Mouse (Mus musculus) G1E (cell line): ENCODE results near the gene Soat2. TPM values are rescaled to one million over a fixed set of nuclear protein-coding genes. Genes with fewer than 3 reads are reported as not detected.

ENCODE experiments used
- ATAC-seq: 2 replicates; pipeline ENCODE4 v1.8.0; 2016; ENCODE audit warnings: mild to moderate bottlenecking; ENCODE audit not compliant: insufficient number of reproducible peaks, poor library complexity, low FRiP score, severe bottlenecking; ENCODE audit errors: extremely low read depth
- DNase-seq: peaks from one replicate; pipeline ENCODE4 v3.0.0; 2012; ENCODE audit warnings: low spot score
- H3K27me3 ChIP-seq: 2 replicates; pipeline ENCODE4 v1.6.1; 2012; ENCODE audit warnings: mild to moderate bottlenecking, low read length, inconsistent platforms; ENCODE audit not compliant: insufficient read depth
- H3K36me3 ChIP-seq: replicated peaks from 2 replicates; pipeline ENCODE3; 2012; ENCODE audit warnings: mild to moderate bottlenecking, inconsistent platforms
- H3K4me1 ChIP-seq: 2 replicates; pipeline ENCODE4 v1.6.1; 2012; ENCODE audit warnings: low read depth, low read length, inconsistent platforms, mixed read lengths; ENCODE audit not compliant: insufficient read depth
- H3K4me3 ChIP-seq: 2 replicates; pipeline ENCODE4 v1.5.1; 2012; ENCODE audit warnings: low read depth, mild to moderate bottlenecking, inconsistent platforms, low read length, moderate library complexity, mixed read lengths
- H3K9me3 ChIP-seq: replicated peaks from 2 replicates; pipeline ENCODE4 v1.6.1; 2012; ENCODE audit warnings: inconsistent platforms
- CTCF ChIP-seq: IDR thresholded peaks from 2 replicates; pipeline ENCODE4 v1.5.1; 2012; ENCODE audit warnings: low read depth, low read length, inconsistent platforms, mixed read lengths
- GATA1 ChIP-seq: IDR thresholded peaks from 2 replicates; pipeline ENCODE4 v1.6.1; 2012; ENCODE audit warnings: borderline replicate concordance, low read length, inconsistent platforms, mixed read lengths
- GATA2 ChIP-seq: IDR thresholded peaks from 2 replicates; pipeline ENCODE4 v1.6.1; 2012; ENCODE audit warnings: low read depth, low read length, inconsistent platforms, borderline replicate concordance
- POLR2AphosphoS5 ChIP-seq: IDR thresholded peaks from 2 replicates; pipeline ENCODE4 v1.6.1; 2012; ENCODE audit warnings: low read depth, low read length, inconsistent platforms; ENCODE audit not compliant: insufficient replicate concordance
- TAL1 ChIP-seq: conservative IDR thresholded peaks from 2 replicates; pipeline ENCODE4 v1.6.1; 2012; ENCODE audit warnings: low read depth, low read length, inconsistent platforms, mixed read lengths
- polyA plus RNA-seq: library from polyadenylated mRNA; stranded (reverse); fragments of >175 nt; gene quantifications from 2 replicates; pipeline ENCODE4 v1.2.3, GENCODE M21; 2012
- total RNA-seq, 2 experiments: library from RNA; stranded (forward) in 1 of 2; stranded (reverse) in 1 of 2; fragments of 200-1000 nt in 1 of 2; fragments of >200 nt in 1 of 2; fragmentation: Nextera tagmentation in 1 of 2; gene quantifications; 2 replicates each; pipeline ENCODE4 v1.2.3; 2014 to 2017

Gene Soat2
- total and polyA plus RNA-seq, 3 experiments, result 1.1 to 7.4 (median 3.3) TPM

DNA sequence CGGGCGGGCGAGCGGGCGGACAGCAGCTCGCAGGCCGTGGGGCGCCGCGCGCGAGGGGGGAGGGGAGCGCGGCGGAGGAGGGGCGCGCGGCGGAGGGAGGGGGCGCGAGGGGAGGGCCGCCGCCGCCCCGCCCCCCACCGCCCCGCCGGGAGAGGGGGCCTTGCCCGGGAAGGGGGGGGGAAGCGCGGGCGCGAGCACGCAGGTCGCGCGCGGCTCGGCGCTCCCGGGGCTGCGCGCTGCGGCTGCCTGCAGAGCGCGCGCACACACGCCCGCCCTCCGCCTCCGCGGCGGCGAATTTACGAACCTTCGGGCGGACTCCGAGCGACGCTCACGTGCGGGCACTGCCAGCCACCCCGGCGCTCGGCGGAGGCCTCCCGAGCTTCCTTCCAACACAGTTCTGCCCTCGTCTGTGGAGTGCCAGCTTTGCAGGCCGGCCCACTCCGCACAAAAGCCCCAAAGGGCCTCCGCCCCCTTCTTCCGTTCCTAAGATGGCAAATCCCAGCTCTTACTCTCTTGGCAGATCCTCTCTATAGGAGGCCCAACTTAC lies 53.6 kb downstream of the Soat2 start:
- Histone ChIP-seq H3K4me1 (peaks cover 54% of the 10 kb centered on the region), H3K4me3 (peak overlapping the region; percentile 86), H3K36me3 (peaks cover 56% of the 10 kb centered on the region), H3K9me3 (no peaks in the 10 kb centered on the region), H3K27me3 (no peaks in the 10 kb centered on the region)
- ATAC-seq (no peak), DNase-seq (peak; percentile 71)
- TF ChIP-seq TAL1 (no peak), GATA2 (no peak), POLR2AphosphoS5 (no peak), CTCF (no peak), GATA1 (no peak)

DNA sequence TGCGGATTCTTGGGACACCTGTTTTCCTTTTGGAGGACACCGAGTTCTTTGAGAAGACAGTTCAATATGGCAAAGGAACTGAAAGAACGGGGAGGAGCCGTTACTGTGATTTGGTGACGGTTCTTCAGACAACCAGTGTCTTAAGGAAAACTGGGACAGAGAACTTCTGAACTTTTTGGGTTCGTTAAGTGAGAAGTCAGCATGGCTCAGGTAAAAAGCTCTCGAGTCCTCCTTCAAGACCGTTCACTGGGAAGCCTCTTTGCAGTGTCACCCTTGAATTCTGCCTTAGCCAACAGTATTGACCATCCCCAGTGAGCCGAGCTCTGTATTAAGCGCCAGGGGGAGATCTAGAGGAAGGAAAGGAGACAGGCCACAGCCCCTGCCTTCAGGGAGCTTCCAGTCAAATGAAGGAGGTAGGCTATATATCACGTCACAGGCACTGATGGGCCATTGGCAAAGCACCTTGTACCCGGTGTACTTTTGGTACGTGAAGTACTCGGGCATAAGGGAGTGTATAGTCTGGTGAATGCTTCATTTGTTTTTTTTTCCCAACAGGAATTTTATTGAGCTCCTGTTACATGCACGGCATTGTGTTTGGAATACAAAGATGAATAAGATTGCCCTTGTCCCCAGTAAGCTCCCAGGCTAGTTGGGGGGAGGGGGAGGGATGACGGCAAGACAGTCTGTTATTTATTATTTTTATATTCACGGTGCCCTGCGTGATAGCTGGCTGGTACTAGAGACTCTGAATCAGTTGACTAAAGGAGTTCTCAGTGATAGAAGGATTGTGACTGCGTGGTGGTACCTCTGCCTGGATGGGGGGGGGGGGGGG lies 54.6 kb downstream of the Soat2 start, which contains the start of gene Csad:
Gene Csad (minus strand): TSS at position 51 of the 832 bp plus-strand sequence.
- no peaks in the 10 kb centered on the region for H3K27me3 ChIP-seq
- DNase-seq, result no peak
- peak within 1 kb of the TSS; percentile 86 for H3K4me3 ChIP-seq
- TF ChIP-seq GATA1, result no peak
- no peak for TF ChIP-seq CTCF
- TF ChIP-seq TAL1, result no peak
- no peak for TF ChIP-seq POLR2AphosphoS5
- TF ChIP-seq GATA2, result no peak
- H3K4me1 ChIP-seq, result peaks cover 55% of the 10 kb centered on the region
- no peaks in the 10 kb centered on the region for H3K9me3 ChIP-seq
- H3K36me3 ChIP-seq, result peaks cover 60% of the 10 kb centered on the region
- ATAC-seq, result no peak

DNA sequence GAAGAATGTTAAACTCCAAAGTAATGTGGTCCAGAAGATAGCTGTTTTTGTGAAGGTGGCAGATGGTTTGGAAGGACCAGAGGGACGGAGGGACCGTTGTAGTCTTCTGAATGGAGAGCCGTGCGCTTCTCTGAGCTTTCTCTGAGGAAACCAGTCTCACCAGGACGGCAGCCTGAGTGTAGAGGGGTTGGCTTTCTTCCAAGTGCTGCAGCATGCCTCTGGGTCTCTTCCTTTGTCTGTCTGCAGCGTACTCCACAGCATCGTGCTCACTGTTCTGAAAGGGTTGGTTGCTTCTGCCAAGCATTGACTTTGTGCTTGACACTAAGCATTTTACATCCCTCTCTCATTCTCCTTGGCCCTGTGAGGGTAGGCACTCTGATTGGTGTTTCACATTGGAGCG lies 55.5 kb downstream of the Soat2 start:
- Histone ChIP-seq H3K36me3 (peaks cover 63% of the 10 kb centered on the region), H3K27me3 (no peaks in the 10 kb centered on the region)
- no peak for DNase-seq

DNA sequence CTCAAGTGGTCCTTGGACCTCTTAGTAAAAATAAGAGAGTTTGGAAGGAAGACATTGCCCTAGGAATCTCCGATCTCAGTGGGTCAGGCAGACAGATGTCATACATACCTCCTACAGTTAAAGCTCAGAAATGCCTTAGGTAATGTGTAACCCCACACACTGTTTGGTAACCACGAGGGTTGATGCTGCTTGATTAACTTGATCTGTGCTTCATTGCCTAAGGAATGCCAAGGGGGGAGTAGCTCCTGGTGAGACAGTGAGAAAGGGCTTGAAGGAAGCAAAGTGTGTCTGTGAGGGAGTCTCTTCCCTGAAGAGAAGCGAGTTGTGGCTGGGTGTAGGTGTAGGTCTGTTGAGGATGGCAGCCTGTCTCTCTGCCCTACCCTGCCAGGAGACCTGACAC lies 57.0 kb downstream of the Soat2 start:
- Histone ChIP-seq H3K4me1 (peaks cover 58% of the 10 kb centered on the region), H3K4me3 (no peak overlapping the region; the same call in 1 of the 2 replicates), H3K27me3 (no peaks in the 10 kb centered on the region), H3K36me3 (peaks cover 71% of the 10 kb centered on the region), H3K9me3 (no peaks in the 10 kb centered on the region)
- no peak for ATAC-seq
- TF ChIP-seq CTCF (no peak), GATA2 (no peak), TAL1 (no peak), POLR2AphosphoS5 (no peak), GATA1 (no peak)
- DNase-seq, result no peak

More for the DNA sequence above, 55.5 kb downstream of the Soat2 start:
- no peaks in the 10 kb centered on the region for H3K9me3 ChIP-seq
- peaks cover 61% of the 10 kb centered on the region for H3K4me1 ChIP-seq
- ATAC-seq, result no peak
- TF ChIP-seq CTCF, result no peak
- no peak for TF ChIP-seq GATA2
- no peak for TF ChIP-seq POLR2AphosphoS5
- no peak for TF ChIP-seq TAL1
- no peak for TF ChIP-seq GATA1
- H3K4me3 ChIP-seq, result no peak overlapping the region

DNA sequence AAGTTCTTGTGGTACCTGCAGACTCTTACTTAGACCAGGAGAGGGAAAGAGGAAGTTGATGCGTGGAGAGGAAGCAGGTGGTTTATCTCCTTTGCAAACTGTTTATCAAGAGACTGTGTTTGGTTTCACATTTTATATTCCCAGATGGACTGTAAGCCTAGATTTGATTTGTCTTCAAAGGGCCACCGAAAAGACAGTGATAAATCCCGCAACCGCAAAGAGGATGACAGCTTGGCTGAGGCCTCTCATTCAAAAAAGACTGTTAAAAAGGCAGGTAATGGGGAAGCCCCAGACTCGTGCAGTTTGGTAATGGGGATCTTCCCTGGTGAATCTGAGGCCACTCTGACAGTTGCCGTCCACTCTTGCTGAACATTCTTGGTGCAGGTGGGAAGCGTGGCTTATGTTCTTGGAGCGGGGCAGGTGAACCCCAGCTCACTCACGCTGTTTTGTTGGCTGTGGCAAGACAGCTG lies 57.8 kb downstream of the Soat2 start:
- Histone ChIP-seq H3K36me3 (peaks cover 79% of the 10 kb centered on the region), H3K9me3 (no peaks in the 10 kb centered on the region), H3K27me3 (no peaks in the 10 kb centered on the region), H3K4me1 (peaks cover 55% of the 10 kb centered on the region), H3K4me3 (peak overlapping the region; percentile 58; the same call in 1 of the 2 replicates)
- TF ChIP-seq TAL1 (peak; percentile 69), POLR2AphosphoS5 (no peak)
- DNase-seq, result peak; percentile 55
- peak; percentile 59 for ATAC-seq

DNA sequence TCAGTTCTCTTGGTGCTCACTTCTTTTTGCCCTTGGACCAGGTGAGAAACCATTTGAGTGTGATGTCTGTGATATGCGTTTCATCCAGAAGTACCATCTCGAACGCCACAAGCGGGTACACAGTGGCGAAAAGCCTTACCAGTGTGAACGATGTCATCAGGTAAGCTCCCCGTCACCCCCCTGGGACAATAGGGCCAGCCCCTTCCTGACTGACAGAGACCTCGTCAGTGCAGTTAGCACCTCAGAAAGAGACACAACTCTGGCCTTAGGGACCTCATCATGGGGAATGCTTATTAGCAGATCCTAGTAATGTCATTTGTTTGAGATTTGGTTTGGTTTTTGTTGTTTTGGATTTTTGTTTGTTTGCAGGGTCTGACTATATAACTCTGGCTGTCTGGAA lies 58.8 kb downstream of the Soat2 start:
- peaks cover 55% of the 10 kb centered on the region for H3K4me1 ChIP-seq
- H3K4me3 ChIP-seq, result no peak overlapping the region
- H3K27me3 ChIP-seq, result no peaks in the 10 kb centered on the region
- ATAC-seq (no peak), DNase-seq (no peak)
- H3K36me3 ChIP-seq, result peaks cover 89% of the 10 kb centered on the region
- TF ChIP-seq GATA1, result no peak
- TF ChIP-seq GATA2, result no peak
- TF ChIP-seq CTCF, result no peak
- no peak for TF ChIP-seq POLR2AphosphoS5
- no peak for TF ChIP-seq TAL1
- H3K9me3 ChIP-seq, result no peaks in the 10 kb centered on the region
